Mouse (Mus musculus) layer of hippocampus, adult 8-10 months (tissue): ENCODE measurements around the gene Gm20772. TPM values are rescaled to one million over a fixed set of nuclear protein-coding genes. Genes with fewer than 3 reads are reported as not detected.
"Not testable (repeated sequence)": the region's sequence is repeated elsewhere in the genome, so short reads cannot be mapped to it uniquely, and the experiment has no call there.

Source experiments
- DNase-seq, 2 experiments: peaks; one replicate each; pipeline ENCODE4 v3.0.0; 2022; ENCODE audit warnings: low spot score in 2 of 2
- total RNA-seq, 4 experiments: library from RNA; stranded (reverse); gene quantifications; 2 replicates each; pipeline ENCODE4 v1.2.4; 2022

The Gm20772 gene
- total RNA-seq, result not detected

GRCm38 (mm10) chrY:17874441-17874840, at the start of gene Gm20772, which contains the start of gene Gm20831:
Gene Gm20772 (plus strand): TSS chrY:17874741.
Gene Gm20831 (plus strand): TSS chrY:17874741.
- DNase-seq, result not testable (repeated sequence)

GRCm38 (mm10) chrY:17846166-17846565, 28.4 kb upstream of the Gm20772 start, which contains the start of gene Gm21904:
Gene Gm21904 (minus strand): TSS chrY:17846266.
- DNase-seq, result not testable (repeated sequence)

Other genes starting within 250 kb of the Gm20772 start
- gene Gm21904, start 28.5 kb upstream of the Gm20772 start, total RNA-seq, result not detected
- not detected for gene Gm20831, start within 50 bp of the Gm20772 start, total RNA-seq
- gene Srsy, start 62.6 kb downstream of the Gm20772 start, total RNA-seq, result not detected
- not detected for gene Gm21764, start 187.1 kb downstream of the Gm20772 start, total RNA-seq
- gene Ssty1, start 214.4 kb downstream of the Gm20772 start, total RNA-seq, result not detected